18 mouse cellular contexts compared by ENCODE assay signal in genomic region chr12:116389868-116390267, GRCm38 (mm10).
"Had no signal": no experiment of that assay in that cellular context is flagged by ENCODE, and none has a peak within 500 bp of the region (broad histone marks: within the 10 kb centered on the region; RNA-seq: fewer than 3 reads in every experiment).

No protein-coding gene starts in this region.

- DNase-seq: kidney, postnatal 10 days; kidney, postnatal 4 days; liver; liver, embryonic 13.5 days; liver, postnatal 0 days; lung, postnatal 14 days; right cerebral cortex, postnatal 14 days; thymus, adult 2 months; thymus, postnatal 25 days had no signal

- H3K9me3 ChIP-seq: limb, embryonic 12.5 days; liver, embryonic 13.5 days; lung, embryonic 15.5 days; megakaryocyte, embryonic 14.5 days; midbrain, embryonic 12.5 days; neural tube, embryonic 13.5 days; stomach, embryonic 15.5 days had no signal

- H3K27me3 ChIP-seq: limb, embryonic 12.5 days; liver, embryonic 13.5 days; lung, embryonic 15.5 days; midbrain, embryonic 12.5 days; neural tube, embryonic 13.5 days; stomach, embryonic 15.5 days had no signal

- H3K4me1 ChIP-seq: limb, embryonic 12.5 days; liver, embryonic 13.5 days; lung, embryonic 15.5 days; midbrain, embryonic 12.5 days; neural tube, embryonic 13.5 days; stomach, embryonic 15.5 days had no signal

- H3K27ac ChIP-seq: layer of hippocampus, adult 2 months; limb, embryonic 12.5 days; liver, embryonic 13.5 days; lung, embryonic 15.5 days; macrophage; midbrain, embryonic 12.5 days; neural tube, embryonic 13.5 days; stomach, embryonic 15.5 days had no signal

- H3K9ac ChIP-seq: limb, embryonic 12.5 days; liver, embryonic 13.5 days; liver, postnatal 0 days; lung, embryonic 15.5 days; midbrain, embryonic 12.5 days; neural tube, embryonic 13.5 days; stomach, embryonic 15.5 days had no signal

- H3K4me2 ChIP-seq: limb, embryonic 12.5 days; liver, embryonic 13.5 days; lung, embryonic 15.5 days; midbrain, embryonic 12.5 days; neural tube, embryonic 13.5 days; stomach, embryonic 15.5 days had no signal

- H3K4me3 ChIP-seq: layer of hippocampus, adult 2 months; limb, embryonic 12.5 days; liver, embryonic 13.5 days; lung, embryonic 15.5 days; megakaryocyte, embryonic 14.5 days; midbrain, embryonic 12.5 days; neural tube, embryonic 13.5 days; stomach, embryonic 15.5 days had no signal

- ATAC-seq: liver, postnatal 0 days; midbrain, embryonic 16.5 days had no signal

- H3K36me3 ChIP-seq: limb, embryonic 12.5 days; liver, embryonic 13.5 days; lung, embryonic 15.5 days; midbrain, embryonic 12.5 days; neural tube, embryonic 13.5 days; stomach, embryonic 15.5 days had no signal
